Mouse (Mus musculus) thymus, postnatal 10 days (tissue): ENCODE results near the gene Gm21983.

Experiments
- DNase-seq, 2 experiments: peaks; one replicate each; pipeline ENCODE4 v3.0.0; 2021; ENCODE audit warnings: low spot score in 2 of 2

Gm21983 gene

GRCm38 (mm10) chr7:27180837-27181695 is at the start of gene Gm21983, which contains the start of gene Mia:
TSS of gene Gm21983 (minus strand) at chr7:27181086.
TSS of gene Mia (minus strand) at chr7:27181157.
- DNase-seq: no peak

- no peak for DNase-seq
These were observed 48.0 kb upstream of the Gm21983 start for GRCm38 (mm10) chr7:27228865-27229264.

GRCm38 (mm10) chr7:27228281-27228821 is 47.5 kb upstream of the Gm21983 start, which contains the start of gene Itpkc:
TSS of gene Itpkc (minus strand) at chr7:27228661.
- DNase-seq: peak; percentile 87

GRCm38 (mm10) chr7:27227676-27228075 is 46.8 kb upstream of the Gm21983 start:
- no peak for DNase-seq

- no peak for DNase-seq
These were observed 46.4 kb upstream of the Gm21983 start for GRCm38 (mm10) chr7:27227276-27227675.

GRCm38 (mm10) chr7:27224877-27225575 is 44.1 kb upstream of the Gm21983 start:
- no peak for DNase-seq

GRCm38 (mm10) chr7:27222538-27222937 is 41.7 kb upstream of the Gm21983 start:
- no peak for DNase-seq

- no peak for DNase-seq
These were observed 41.1 kb upstream of the Gm21983 start for GRCm38 (mm10) chr7:27221939-27222338.

- DNase-seq: no peak
These were observed 39.1 kb upstream of the Gm21983 start for GRCm38 (mm10) chr7:27219937-27220336.

GRCm38 (mm10) chr7:27218586-27218985 is 37.7 kb upstream of the Gm21983 start:
- no peak for DNase-seq

GRCm38 (mm10) chr7:27212626-27213025 is 31.7 kb upstream of the Gm21983 start:
- DNase-seq: no peak

GRCm38 (mm10) chr7:27203730-27204449 is 23.0 kb upstream of the Gm21983 start:
- DNase-seq: no peak

GRCm38 (mm10) chr7:27198779-27199178 is 17.9 kb upstream of the Gm21983 start:
- no peak for DNase-seq

GRCm38 (mm10) chr7:27198355-27198754 is 17.5 kb upstream of the Gm21983 start:
- DNase-seq: no peak

- no peak for DNase-seq
These were observed 16.7 kb upstream of the Gm21983 start for GRCm38 (mm10) chr7:27197634-27198033.

- DNase-seq: peak in 1 of 2 experiments; percentile 12
These were observed 16.2 kb upstream of the Gm21983 start for GRCm38 (mm10) chr7:27197136-27197535.

- DNase-seq: peak; percentile 95 to 98
These were observed 15.1 kb upstream of the Gm21983 start, which contains the start of the genes BC024978 and Snrpa for GRCm38 (mm10) chr7:27195681-27196611. TSS of gene BC024978 (plus strand) at chr7:27195781. TSS of gene Snrpa (minus strand) at chr7:27196271.

- DNase-seq: no peak
These were observed 12.8 kb upstream of the Gm21983 start for GRCm38 (mm10) chr7:27193731-27194130.

GRCm38 (mm10) chr7:27192434-27192833 is 11.5 kb upstream of the Gm21983 start:
- DNase-seq: no peak

GRCm38 (mm10) chr7:27189271-27189931 is 8.5 kb upstream of the Gm21983 start:
- no peak for DNase-seq
